Mouse (Mus musculus): ENCODE measurements around the gene Katnbl1. TPM values are rescaled to one million over a fixed set of nuclear protein-coding genes. Genes with fewer than 3 reads are reported as not detected.

Katnbl1 gene
- 49.8 and 53.6 TPM in 2 replicates for polyA plus RNA-seq (2014; fragmentation: Nextera tagmentation; extraction: Ambion mirVana)

DNA sequence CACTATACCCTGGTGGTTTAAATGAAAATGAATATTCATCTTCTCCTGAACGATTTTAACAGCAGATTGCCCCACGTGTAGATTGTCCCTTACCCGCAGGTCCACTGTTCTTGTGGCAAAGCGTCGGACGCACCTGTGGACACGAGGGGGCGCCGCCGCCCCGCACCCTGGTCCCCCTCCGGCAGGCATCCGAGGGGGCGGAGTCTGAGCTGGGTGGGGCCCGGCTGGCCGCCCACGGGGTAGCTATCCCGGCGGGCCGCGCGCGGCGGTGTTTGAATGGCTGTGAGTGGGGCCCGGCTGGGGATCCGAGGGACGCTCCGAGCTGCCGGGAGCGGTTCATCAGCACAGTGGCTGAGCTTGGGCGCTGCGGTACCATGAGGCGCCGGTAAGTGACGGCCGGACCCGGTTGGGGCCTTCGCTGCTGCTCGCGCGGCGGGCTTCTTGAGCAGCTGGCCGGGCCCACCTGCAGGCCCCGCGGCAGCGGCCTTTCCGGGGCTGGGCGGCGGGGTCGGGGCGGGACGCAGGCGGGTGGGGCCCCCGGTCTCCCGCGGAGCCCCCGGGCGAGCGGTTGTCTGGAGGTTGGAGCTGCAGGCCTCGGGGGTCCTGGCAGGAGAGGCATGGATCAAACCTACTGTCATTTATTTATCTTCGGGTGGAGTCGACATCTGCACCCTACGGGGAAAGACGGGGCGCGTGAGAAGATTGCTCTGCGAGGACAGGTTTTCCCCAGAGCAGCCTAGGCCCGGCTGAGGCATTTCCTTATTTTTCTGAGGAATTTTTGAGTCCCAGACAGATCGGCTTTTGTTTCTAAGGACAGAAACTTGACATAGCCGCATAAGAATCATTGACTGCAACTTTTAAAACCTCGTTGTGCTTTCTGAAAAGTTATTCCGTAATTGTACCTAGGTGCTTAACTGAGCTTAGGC lies at the start of gene Katnbl1:
Gene Katnbl1 (plus strand): TSS at position 239 of the 926 bp plus-strand sequence.
- DNase-seq (ENCODE audit: low spot score) = peak; percentile 98

DNA sequence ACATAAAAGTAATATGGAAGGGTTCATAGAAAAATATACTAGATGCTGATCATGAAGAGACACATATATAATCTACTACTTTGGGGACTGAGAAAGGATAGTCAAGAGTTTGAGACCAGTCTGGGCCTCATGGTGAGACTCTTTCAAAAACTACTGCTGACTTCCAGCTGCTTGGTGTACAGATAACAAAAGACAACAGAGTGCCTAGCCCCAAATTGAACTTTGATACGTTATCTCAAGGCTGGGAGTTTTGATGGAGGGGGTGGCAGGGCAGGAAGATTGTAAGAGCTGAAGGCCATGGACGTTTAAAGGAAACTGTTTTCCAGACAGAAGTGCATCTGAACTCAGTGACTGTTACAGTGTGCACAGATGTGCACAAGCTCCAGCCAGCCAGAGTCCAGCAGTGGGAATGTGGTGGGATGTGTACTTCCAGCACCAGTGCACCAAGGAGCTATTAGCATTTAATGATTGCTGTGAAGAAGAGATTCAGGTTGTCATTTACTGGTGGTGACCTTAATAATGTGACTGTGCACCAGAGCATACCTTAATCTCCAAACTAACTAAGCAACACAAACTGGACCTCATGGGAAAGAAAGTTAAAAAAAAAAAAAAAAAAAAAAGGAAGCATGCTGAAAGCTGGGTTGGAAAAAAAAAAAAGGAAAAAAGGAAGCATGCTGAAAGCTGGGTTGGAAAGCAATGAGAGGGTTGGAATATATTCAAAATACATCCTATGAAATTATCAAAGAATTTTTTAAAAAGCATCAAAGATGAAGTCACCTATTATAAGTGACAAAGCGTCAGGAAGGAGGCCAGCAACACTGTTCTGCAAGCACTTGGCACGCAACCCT lies 46.7 kb upstream of the Katnbl1 start:
- Histone ChIP-seq H3K4me3 (ENCODE audit: low read depth, low read length) (no peak overlapping the region), H3K27me3 (ENCODE audit: control insufficient read depth, insufficient read depth, low read length) (no peaks in the 10 kb centered on the region), H3K9me3 (ENCODE audit: control insufficient read depth, low read length) (no peaks in the 10 kb centered on the region), H3K4me1 (replicated peaks; ENCODE audit: control insufficient read depth, insufficient read depth, low read length) (no peaks in the 10 kb centered on the region), H3K36me3 (ENCODE audit: control insufficient read depth, insufficient read depth, low read length) (no peaks in the 10 kb centered on the region), H3K4me2 (ENCODE audit: low read depth, low read length, severe bottlenecking) (no peak overlapping the region), H3K27ac (ENCODE audit: low read depth, low read length) (no peak overlapping the region), H3K9ac (ENCODE audit: low read length) (no peak overlapping the region)
- 83% methylated on average over 4 of the region's 4 CpGs for WGBS
- DNase-seq (ENCODE audit: low spot score) (no peak), ATAC-seq (replicated peaks; ENCODE audit: low FRiP score) (no peak)

More for the DNA sequence above, at the start of gene Katnbl1:
- ATAC-seq (replicated peaks; ENCODE audit: low FRiP score) = peak; percentile 100
- Histone ChIP-seq H3K9me3 (ENCODE audit: control insufficient read depth, low read length) (no peaks in the 10 kb centered on the region), H3K4me3 (ENCODE audit: low read depth, low read length) (peak within 1 kb of the TSS; percentile 93), H3K4me1 (replicated peaks; ENCODE audit: control insufficient read depth, insufficient read depth, low read length) (no peaks in the 10 kb centered on the region; the same call in 1 of the 2 replicates), H3K36me3 (ENCODE audit: control insufficient read depth, insufficient read depth, low read length) (no peaks in the 10 kb centered on the region), H3K4me2 (ENCODE audit: low read depth, low read length, severe bottlenecking) (peak within 1 kb of the TSS; percentile 50), H3K9ac (ENCODE audit: low read length) (peak within 1 kb of the TSS; percentile 94), H3K27me3 (ENCODE audit: control insufficient read depth, insufficient read depth, low read length) (no peaks in the 10 kb centered on the region), H3K27ac (ENCODE audit: low read depth, low read length) (peak within 1 kb of the TSS; percentile 78)
- WGBS = under 1% methylated on average over 72 of the region's 72 CpGs

DNA sequence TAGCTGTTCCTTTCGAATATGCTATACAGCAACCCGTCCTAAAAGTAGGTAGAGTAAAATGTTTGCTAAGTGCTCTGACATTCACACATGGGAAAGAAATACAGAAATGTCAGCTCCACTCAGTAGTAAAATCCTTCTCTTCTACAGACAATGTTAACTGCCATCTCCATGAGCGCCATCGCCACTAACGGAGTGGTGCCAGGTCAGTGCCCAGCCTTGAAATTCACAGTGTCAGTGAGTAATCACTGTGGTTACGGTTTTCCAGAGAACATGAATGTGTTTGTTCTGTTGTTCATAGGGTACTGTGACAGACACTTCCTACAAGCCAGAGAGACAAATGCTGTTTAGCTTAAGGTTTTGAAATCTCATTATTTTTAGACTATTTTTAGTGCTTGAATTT lies 41.8 kb upstream of the Katnbl1 start:
- WGBS = 96% methylated on average over 6 of the region's 6 CpGs
- H3K9ac ChIP-seq (ENCODE audit: low read length) = no peak overlapping the region
- H3K4me3 ChIP-seq (ENCODE audit: low read depth, low read length) = no peak overlapping the region
- DNase-seq (ENCODE audit: low spot score) (no peak), ATAC-seq (replicated peaks; ENCODE audit: low FRiP score) (no peak)
- no peaks in the 10 kb centered on the region for H3K9me3 ChIP-seq (ENCODE audit: control insufficient read depth, low read length)
- H3K27me3 ChIP-seq (ENCODE audit: control insufficient read depth, insufficient read depth, low read length) = no peaks in the 10 kb centered on the region
- H3K27ac ChIP-seq (ENCODE audit: low read depth, low read length) = no peak overlapping the region
- H3K4me2 ChIP-seq (ENCODE audit: low read depth, low read length, severe bottlenecking) = no peak overlapping the region
- H3K36me3 ChIP-seq (ENCODE audit: control insufficient read depth, insufficient read depth, low read length) = no peaks in the 10 kb centered on the region; the same call in 1 of the 2 replicates
- H3K4me1 ChIP-seq (replicated peaks; ENCODE audit: control insufficient read depth, insufficient read depth, low read length) = no peaks in the 10 kb centered on the region

DNA sequence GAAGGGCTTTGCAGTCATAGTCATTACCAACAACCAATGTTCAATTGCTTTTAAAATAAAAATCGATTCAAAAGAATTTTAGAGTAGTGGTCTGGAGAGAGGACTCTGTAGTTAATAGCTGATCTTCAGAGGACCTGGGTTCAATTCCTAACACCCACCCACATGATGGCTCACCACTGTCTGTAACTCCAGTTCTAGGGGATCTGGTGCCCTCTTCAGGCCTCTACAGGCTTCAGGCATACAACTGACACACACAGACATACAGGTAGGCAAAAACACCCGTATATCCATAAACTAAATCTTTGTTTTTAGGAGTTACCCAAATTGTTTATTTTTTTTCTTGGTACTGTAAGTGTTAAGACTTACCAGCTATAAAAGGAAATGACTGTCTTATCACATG lies 39.3 kb upstream of the Katnbl1 start:
- no peaks in the 10 kb centered on the region for H3K4me1 ChIP-seq (replicated peaks; ENCODE audit: control insufficient read depth, insufficient read depth, low read length)
- H3K36me3 ChIP-seq (ENCODE audit: control insufficient read depth, insufficient read depth, low read length) = no peaks in the 10 kb centered on the region; the same call in 1 of the 2 replicates
- 87% methylated on average over 2 of the region's 2 CpGs for WGBS
- no peak overlapping the region for H3K9ac ChIP-seq (ENCODE audit: low read length)
- no peak for DNase-seq (ENCODE audit: low spot score)
- H3K9me3 ChIP-seq (ENCODE audit: control insufficient read depth, low read length) = no peaks in the 10 kb centered on the region
- H3K4me3 ChIP-seq (ENCODE audit: low read depth, low read length) = no peak overlapping the region
- no peak overlapping the region for H3K27ac ChIP-seq (ENCODE audit: low read depth, low read length)
- H3K27me3 ChIP-seq (ENCODE audit: control insufficient read depth, insufficient read depth, low read length) = no peaks in the 10 kb centered on the region
- no peak overlapping the region for H3K4me2 ChIP-seq (ENCODE audit: low read depth, low read length, severe bottlenecking)
- ATAC-seq (replicated peaks; ENCODE audit: low FRiP score) = no peak

DNA sequence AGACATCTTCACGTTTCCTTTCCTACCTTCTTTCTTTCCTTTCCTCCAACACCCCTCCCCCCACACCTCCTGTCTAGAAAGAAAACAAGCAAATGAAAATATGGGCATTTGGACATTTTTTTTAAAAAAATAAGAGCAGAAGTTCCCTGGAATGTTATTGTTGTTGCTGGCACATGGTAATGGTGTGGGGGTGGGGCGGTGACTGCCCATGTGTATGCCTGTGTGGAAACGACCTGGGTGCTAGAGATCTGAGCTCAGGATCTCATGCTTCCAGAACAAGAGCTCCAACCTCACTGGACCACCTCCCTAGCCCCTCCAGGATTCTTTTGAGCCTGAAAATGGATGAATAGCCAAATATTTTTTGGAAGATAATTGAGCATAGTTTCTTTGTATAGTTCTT lies 37.9 kb upstream of the Katnbl1 start:
- Histone ChIP-seq H3K27me3 (ENCODE audit: control insufficient read depth, insufficient read depth, low read length) (no peaks in the 10 kb centered on the region), H3K4me3 (ENCODE audit: low read depth, low read length) (no peak overlapping the region), H3K4me1 (replicated peaks; ENCODE audit: control insufficient read depth, insufficient read depth, low read length) (no peaks in the 10 kb centered on the region), H3K9ac (ENCODE audit: low read length) (no peak overlapping the region), H3K9me3 (ENCODE audit: control insufficient read depth, low read length) (no peaks in the 10 kb centered on the region), H3K27ac (ENCODE audit: low read depth, low read length) (no peak overlapping the region), H3K36me3 (ENCODE audit: control insufficient read depth, insufficient read depth, low read length) (no peaks in the 10 kb centered on the region; the same call in 1 of the 2 replicates), H3K4me2 (ENCODE audit: low read depth, low read length, severe bottlenecking) (no peak overlapping the region)
- ATAC-seq (replicated peaks; ENCODE audit: low FRiP score) (no peak), DNase-seq (ENCODE audit: low spot score) (no peak)
- 80% methylated on average over 3 of the region's 3 CpGs for WGBS

DNA sequence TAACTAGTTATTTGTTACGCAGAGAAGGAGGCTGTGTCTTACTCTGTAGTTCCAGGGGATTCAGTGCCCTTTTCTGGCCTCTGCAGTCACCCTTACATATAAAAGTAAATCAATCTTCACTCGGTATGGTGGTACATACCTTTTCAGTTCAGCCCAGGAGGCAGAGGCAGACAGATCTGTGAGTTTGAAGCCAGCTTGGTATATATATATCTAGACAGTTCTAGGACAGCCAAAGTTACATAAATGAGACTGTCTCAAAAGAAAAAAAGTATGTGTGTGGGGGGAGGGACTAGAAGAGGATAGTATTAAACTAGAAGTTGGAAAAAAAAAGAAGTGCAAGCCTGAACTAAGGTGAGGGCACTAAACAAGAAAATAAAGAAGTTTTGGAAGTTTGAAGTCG lies 30.8 kb upstream of the Katnbl1 start:
- H3K4me2 ChIP-seq (ENCODE audit: low read depth, low read length, severe bottlenecking) = no peak overlapping the region
- H3K9ac ChIP-seq (ENCODE audit: low read length) = no peak overlapping the region
- ATAC-seq (replicated peaks; ENCODE audit: low FRiP score) (no peak), DNase-seq (ENCODE audit: low spot score) (no peak)
- H3K27ac ChIP-seq (ENCODE audit: low read depth, low read length) = no peak overlapping the region
- no peak overlapping the region for H3K4me3 ChIP-seq (ENCODE audit: low read depth, low read length)
- no peaks in the 10 kb centered on the region for H3K4me1 ChIP-seq (replicated peaks; ENCODE audit: control insufficient read depth, insufficient read depth, low read length)
- no peaks in the 10 kb centered on the region for H3K27me3 ChIP-seq (ENCODE audit: control insufficient read depth, insufficient read depth, low read length)
- WGBS = 94% methylated on average over 3 of the region's 3 CpGs
- no peaks in the 10 kb centered on the region for H3K36me3 ChIP-seq (ENCODE audit: control insufficient read depth, insufficient read depth, low read length)
- no peaks in the 10 kb centered on the region for H3K9me3 ChIP-seq (ENCODE audit: control insufficient read depth, low read length)

DNA sequence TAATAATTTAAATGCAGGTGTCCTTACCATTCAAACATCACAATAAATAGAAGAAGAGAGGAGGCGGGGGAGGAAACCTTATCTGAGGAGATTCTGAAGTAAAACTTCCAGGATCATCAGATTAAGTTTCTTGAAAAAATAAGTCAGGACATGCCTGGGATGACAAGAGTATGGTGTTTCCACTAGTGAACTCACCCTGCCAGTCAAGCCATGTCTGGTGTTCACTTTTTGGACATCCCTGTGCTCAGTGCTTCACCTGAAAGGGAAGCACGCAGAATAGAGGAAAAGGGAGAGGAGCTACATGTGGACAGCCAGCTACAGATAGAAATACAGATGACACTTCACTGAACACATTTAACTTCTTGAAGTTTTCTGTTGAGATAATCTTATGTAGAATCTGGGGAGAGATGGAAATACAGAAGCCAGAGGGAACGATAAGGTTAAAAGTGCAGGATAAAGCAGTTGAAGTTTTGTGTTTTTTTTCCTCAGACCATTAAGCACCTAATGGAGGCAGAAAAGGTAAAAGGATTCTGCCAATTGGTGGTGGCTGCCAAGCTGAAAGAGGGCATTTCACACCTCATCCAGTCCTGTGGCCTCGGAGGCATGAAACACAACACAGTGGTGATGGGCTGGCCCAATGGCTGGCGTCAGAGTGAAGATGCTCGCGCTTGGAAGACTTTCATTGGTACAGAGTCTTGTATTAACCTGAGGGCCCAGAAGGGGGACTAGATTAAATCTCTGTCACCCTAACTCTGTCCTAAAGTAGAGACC lies 25.1 kb upstream of the Katnbl1 start:
- no peak overlapping the region for H3K4me2 ChIP-seq (ENCODE audit: low read depth, low read length, severe bottlenecking)
- H3K9ac ChIP-seq (ENCODE audit: low read length) = no peak overlapping the region
- WGBS = 93% methylated on average over 7 of the region's 7 CpGs
- H3K27ac ChIP-seq (ENCODE audit: low read depth, low read length) = no peak overlapping the region
- no peaks in the 10 kb centered on the region for H3K9me3 ChIP-seq (ENCODE audit: control insufficient read depth, low read length)
- ATAC-seq (replicated peaks; ENCODE audit: low FRiP score) = no peak
- no peak overlapping the region for H3K4me3 ChIP-seq (ENCODE audit: low read depth, low read length)
- DNase-seq (ENCODE audit: low spot score) = no peak
- no peaks in the 10 kb centered on the region for H3K36me3 ChIP-seq (ENCODE audit: control insufficient read depth, insufficient read depth, low read length)
- H3K4me1 ChIP-seq (replicated peaks; ENCODE audit: control insufficient read depth, insufficient read depth, low read length) = no peaks in the 10 kb centered on the region
- no peaks in the 10 kb centered on the region for H3K27me3 ChIP-seq (ENCODE audit: control insufficient read depth, insufficient read depth, low read length)

DNA sequence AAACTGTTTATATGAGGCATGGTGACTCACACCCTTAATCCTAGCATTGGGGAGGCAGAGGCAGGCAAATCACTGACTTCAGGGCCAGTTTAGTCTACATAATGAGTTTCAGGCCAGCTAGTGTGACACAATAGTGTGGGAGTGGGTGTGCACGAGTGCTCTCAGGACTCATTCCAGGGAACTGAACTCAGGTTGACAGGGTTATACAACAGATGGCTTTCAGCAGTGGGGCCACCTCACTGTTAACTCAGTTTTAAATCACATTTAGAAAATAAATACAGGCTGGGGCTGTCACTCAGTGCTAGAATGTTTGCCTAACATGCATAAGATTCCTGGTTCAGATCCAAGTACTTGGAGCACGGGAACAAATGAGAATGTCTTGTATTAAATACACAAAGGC lies 19.4 kb upstream of the Katnbl1 start:
- Histone ChIP-seq H3K9me3 (ENCODE audit: control insufficient read depth, low read length) (no peaks in the 10 kb centered on the region), H3K4me2 (ENCODE audit: low read depth, low read length, severe bottlenecking) (no peak overlapping the region), H3K9ac (ENCODE audit: low read length) (no peak overlapping the region), H3K36me3 (ENCODE audit: control insufficient read depth, insufficient read depth, low read length) (peaks cover 2% of the 10 kb centered on the region; the same call in 1 of the 2 replicates), H3K27me3 (ENCODE audit: control insufficient read depth, insufficient read depth, low read length) (no peaks in the 10 kb centered on the region), H3K27ac (ENCODE audit: low read depth, low read length) (no peak overlapping the region), H3K4me1 (replicated peaks; ENCODE audit: control insufficient read depth, insufficient read depth, low read length) (no peaks in the 10 kb centered on the region), H3K4me3 (ENCODE audit: low read depth, low read length) (no peak overlapping the region)
- 85% methylated on average over 2 of the region's 2 CpGs for WGBS
- ATAC-seq (replicated peaks; ENCODE audit: low FRiP score) = no peak
- DNase-seq (ENCODE audit: low spot score) = no peak

Measured in forebrain, embryonic 11.5 days (tissue).